Mouse (Mus musculus): Measurements from ENCODE around the gene Slco1a1.
"Not testable (repeated sequence)": the region's sequence is repeated elsewhere in the genome, so short reads cannot be mapped to it uniquely, and the experiment has no call there.

Gene Slco1a1

GRCm38 (mm10) chr6:141946862-141947261 lies at the start of gene Slco1a1:
Gene Slco1a1 (minus strand): TSS chr6:141946962.
- CTCF ChIA-PET = interaction anchor here (0.6 kb wide), 1 partner anchor 39 kb away, joined by 3 read pairs; no protein-coding TSS in a partner anchor

- CTCF ChIA-PET = no interaction called here
Observed at GRCm38 (mm10) chr6:141986772-141987171, 40.0 kb upstream of the Slco1a1 start.

- CTCF ChIA-PET = no interaction called here
Observed at GRCm38 (mm10) chr6:141984644-141985043, 37.9 kb upstream of the Slco1a1 start.

- CTCF ChIA-PET = no interaction called here
Observed at GRCm38 (mm10) chr6:141962420-141962819, 15.7 kb upstream of the Slco1a1 start.

- CTCF ChIA-PET = no interaction called here
Observed at GRCm38 (mm10) chr6:141961861-141962260, 15.1 kb upstream of the Slco1a1 start.

- CTCF ChIA-PET = no interaction called here
Observed at GRCm38 (mm10) chr6:141960482-141960881, 13.7 kb upstream of the Slco1a1 start.

GRCm38 (mm10) chr6:141940451-141940850 lies 6.3 kb downstream of the Slco1a1 start:
- CTCF ChIA-PET = no interaction called here

GRCm38 (mm10) chr6:141898197-141898596 lies 48.6 kb downstream of the Slco1a1 start:
- CTCF ChIA-PET = no interaction called here

- CTCF ChIA-PET = no interaction called here
Observed at GRCm38 (mm10) chr6:141889723-141890122, 57.0 kb downstream of the Slco1a1 start.

- CTCF ChIA-PET = no interaction called here
Observed at GRCm38 (mm10) chr6:141888248-141888647, 58.5 kb downstream of the Slco1a1 start.

- CTCF ChIA-PET = no interaction called here
Observed at GRCm38 (mm10) chr6:141882581-141882980, 64.2 kb downstream of the Slco1a1 start.

GRCm38 (mm10) chr6:141875742-141876141 lies 71.0 kb downstream of the Slco1a1 start:
- CTCF ChIA-PET = not testable (repeated sequence)

GRCm38 (mm10) chr6:141871711-141872110 lies 75.1 kb downstream of the Slco1a1 start:
- CTCF ChIA-PET = no interaction called here

GRCm38 (mm10) chr6:141868735-141869134 lies 78.0 kb downstream of the Slco1a1 start:
- CTCF ChIA-PET = no interaction called here

- CTCF ChIA-PET = interaction anchor here (0.5 kb wide), 1 partner anchor 652 kb away, joined by 15 read pairs; no protein-coding TSS in a partner anchor
Observed at GRCm38 (mm10) chr6:141866026-141866425, 80.7 kb downstream of the Slco1a1 start.

GRCm38 (mm10) chr6:141857735-141858531 lies 88.8 kb downstream of the Slco1a1 start:
- CTCF ChIA-PET = no interaction called here
